Mouse (Mus musculus): ENCODE results near the gene Dynlt1f.
"Not testable (repeated sequence)": the region's sequence is repeated elsewhere in the genome, so short reads cannot be mapped to it uniquely, and the experiment has no call there.

The Dynlt1f gene
- long read RNA-seq, experiment 1, partial matches to known transcripts = 1 of 4 reads
- long read RNA-seq, experiment 1, other reads (novel, unspliced or antisense) = 0 of 4 reads
- long read RNA-seq, experiment 2, transcript Dynlt1f-201 (5 exons, 771 nt) = major isoform, 7 of 7 reads
- long read RNA-seq, experiment 2, partial matches to known transcripts = 0 of 7 reads
- long read RNA-seq, experiment 2, other reads (novel, unspliced or antisense) = 0 of 7 reads

DNA sequence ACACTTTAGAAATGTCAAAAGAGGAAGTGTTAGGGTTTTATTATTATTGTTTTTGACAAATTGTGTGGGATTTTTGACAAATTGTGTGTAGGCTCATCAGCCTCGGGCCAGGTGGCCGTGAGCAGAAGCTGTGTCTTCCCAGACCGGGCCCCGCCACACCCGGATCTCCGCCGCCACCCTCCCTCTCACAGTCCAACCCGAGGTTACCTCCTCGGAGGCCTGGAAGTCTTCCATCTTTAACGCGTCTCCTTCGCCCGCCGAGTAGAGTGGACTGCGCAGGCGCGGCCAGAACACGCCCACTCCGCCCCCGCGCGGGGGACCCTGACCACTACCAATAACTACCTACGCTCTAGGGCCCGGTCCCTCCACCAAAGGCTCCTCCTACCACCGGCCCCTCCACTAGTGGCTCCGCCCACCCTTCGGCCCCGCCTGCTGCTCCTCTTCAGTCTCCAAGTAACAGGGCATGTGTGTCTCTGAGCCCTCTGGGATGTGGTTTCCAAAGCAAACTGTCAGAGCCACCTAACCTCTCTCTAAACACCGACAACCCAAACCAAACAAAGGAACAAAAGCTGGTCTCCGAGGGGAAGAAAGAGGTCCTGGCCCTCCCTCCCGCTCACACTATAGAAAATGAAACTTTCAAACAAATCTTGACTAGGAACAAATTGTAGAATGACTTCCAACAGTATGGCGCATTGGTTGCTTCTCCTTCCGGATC is at the start of gene Dynlt1f:
Dynlt1f (minus strand) TSS at position 334 of the 715 bp plus-strand sequence.
- intact Hi-C loops (cut with DNase I) = not testable (repeated sequence)

- intact Hi-C loops (cut with DNase I) = not testable (repeated sequence)
These were observed 47.9 kb upstream of the Dynlt1f start for GRCm38 (mm10) chr17:6703381-6704270.

DNA sequence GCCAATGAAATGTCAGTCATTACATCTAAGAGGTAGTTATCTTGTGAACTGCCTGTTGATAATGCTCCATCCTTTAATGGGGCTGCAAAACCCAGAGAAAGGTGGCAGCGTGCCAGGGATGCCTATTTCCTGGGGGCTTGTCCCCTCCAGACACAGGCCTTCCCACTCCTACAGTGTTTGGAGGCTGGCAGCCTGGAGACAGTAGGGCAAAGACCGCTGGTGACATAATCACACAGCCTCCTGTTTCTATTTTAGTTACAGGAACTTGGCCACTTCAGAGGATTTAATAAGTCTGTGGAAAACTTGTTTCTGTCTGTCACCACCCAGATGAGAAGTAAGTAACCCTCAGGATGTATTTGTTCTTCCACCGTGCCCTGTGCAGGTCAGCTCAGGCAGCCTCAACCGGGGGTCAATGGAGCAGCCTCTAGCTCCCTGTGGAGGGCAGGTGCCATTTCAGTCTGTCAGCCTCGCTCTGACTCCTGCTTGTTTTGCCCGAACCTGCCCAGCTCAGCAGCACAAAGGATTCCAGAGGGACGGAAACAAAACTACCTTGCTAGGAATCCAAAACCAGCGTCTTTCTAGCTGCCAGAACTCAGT is 47.0 kb upstream of the Dynlt1f start:
- intact Hi-C loops (cut with DNase I) = not testable (repeated sequence)

- intact Hi-C loops (cut with DNase I) = not testable (repeated sequence)
These were observed 44.4 kb upstream of the Dynlt1f start for GRCm38 (mm10) chr17:6700077-6700476.

- intact Hi-C loops (cut with DNase I) = not testable (repeated sequence)
These were observed 43.8 kb upstream of the Dynlt1f start for GRCm38 (mm10) chr17:6699502-6699901.

- intact Hi-C loops (cut with DNase I) = not testable (repeated sequence)
These were observed 41.6 kb upstream of the Dynlt1f start for GRCm38 (mm10) chr17:6697224-6697775.

DNA sequence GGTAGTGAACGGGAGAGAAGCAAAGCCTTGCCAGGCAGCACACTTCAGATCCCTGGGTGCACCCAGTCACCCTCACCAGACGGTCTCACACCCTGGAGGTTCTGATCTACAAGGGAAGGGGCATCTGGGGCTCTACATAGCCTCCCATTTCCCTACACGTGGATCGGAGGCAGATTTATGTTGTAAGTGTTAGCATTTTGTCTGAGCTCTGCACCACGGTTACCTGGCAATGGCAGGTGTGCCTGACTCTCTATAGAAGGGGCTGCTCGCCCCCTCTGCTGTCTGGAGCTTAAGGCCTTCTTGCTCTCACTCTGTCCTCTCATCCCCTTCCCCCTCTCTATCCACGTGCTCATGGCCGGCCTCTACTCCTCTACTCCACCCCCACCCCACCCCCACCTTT is 40.8 kb upstream of the Dynlt1f start:
- intact Hi-C loops (cut with DNase I) = not testable (repeated sequence)

- intact Hi-C loops (cut with DNase I) = not testable (repeated sequence)
These were observed 40.0 kb upstream of the Dynlt1f start for GRCm38 (mm10) chr17:6695712-6696111.

- intact Hi-C loops (cut with DNase I) = not testable (repeated sequence)
These were observed 35.9 kb upstream of the Dynlt1f start for GRCm38 (mm10) chr17:6691596-6691995.

- intact Hi-C loops (cut with DNase I) = not testable (repeated sequence)
These were observed 33.6 kb upstream of the Dynlt1f start for GRCm38 (mm10) chr17:6689344-6689743.

DNA sequence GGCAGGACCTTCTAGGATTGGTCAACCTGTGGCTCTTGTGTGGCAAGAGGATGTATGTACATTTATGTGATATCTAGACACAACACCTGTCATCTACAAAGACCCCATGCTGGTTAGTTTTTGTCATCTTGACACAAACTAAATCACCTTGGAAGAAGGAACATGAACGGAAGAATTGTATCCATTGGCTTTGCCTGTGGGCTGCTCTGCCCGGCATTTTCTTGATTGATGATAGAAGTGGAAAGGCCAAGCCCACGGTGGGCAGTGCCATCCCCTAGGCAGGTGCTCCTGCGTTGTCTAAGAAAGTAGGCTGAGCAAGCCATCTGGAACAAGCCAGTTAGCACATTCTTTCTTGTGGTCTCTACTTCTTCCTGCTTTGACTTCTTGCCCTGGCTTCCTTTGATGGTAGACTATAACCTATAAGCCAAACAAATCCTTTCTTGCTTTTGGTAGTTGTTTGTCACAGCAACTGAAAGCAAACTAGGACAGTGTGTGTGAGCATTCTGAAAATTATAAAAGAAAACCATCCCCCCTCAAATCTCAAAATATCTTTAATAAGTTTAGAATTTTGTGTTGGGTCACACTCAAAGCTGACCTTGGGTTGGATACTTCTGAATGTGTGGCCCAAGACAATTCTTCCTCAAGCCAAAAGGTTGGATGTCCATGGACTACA is 30.7 kb upstream of the Dynlt1f start:
- intact Hi-C loops (cut with DNase I) = not testable (repeated sequence)

- intact Hi-C loops (cut with DNase I) = not testable (repeated sequence)
These were observed 29.7 kb upstream of the Dynlt1f start for GRCm38 (mm10) chr17:6685288-6685818.

GRCm38 (mm10) chr17:6684464-6685287 is 29.0 kb upstream of the Dynlt1f start:
- intact Hi-C loops (cut with DNase I) = not testable (repeated sequence)

DNA sequence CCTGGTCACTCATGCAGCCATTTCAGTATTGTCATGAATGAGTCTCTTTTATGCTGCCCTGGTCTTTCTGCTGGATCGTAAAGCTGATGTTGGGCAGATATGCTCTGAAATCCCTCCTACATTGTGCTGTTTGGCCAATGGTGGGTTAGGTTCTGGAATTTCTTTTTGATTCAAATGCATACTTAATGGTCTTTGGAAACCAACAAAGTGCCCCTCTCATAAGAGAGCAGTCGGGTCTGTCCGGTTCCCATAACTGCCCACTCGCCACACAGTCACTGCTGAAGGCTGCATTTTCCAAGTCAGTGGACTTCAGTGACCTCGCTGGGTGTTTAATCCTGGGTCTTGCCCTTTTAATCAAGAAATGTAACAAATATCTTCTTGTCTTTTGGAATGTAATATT is 28.0 kb upstream of the Dynlt1f start:
- intact Hi-C loops (cut with DNase I) = not testable (repeated sequence)

DNA sequence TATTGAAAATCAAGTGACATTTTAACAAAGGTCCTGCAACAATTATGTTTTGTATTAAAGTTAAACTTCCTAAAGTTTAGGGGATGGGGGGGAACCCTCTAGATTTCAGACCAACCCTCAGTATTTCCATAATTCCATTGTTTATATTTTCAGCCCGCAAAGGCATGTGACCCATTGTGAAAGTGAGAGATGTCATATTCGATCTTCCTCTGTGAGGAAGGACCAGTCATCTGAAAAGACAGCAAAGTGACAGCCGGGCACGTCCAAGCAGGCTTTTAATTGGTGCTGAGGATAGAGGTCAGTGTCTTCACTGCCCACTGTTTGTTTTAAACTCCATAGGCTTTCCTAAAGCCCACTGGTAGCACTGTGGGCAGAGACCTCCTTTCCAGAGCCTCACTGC is 26.0 kb upstream of the Dynlt1f start:
- intact Hi-C loops (cut with DNase I) = not testable (repeated sequence)

GRCm38 (mm10) chr17:6678063-6678462 is 22.4 kb upstream of the Dynlt1f start:
- intact Hi-C loops (cut with DNase I) = not testable (repeated sequence)

DNA sequence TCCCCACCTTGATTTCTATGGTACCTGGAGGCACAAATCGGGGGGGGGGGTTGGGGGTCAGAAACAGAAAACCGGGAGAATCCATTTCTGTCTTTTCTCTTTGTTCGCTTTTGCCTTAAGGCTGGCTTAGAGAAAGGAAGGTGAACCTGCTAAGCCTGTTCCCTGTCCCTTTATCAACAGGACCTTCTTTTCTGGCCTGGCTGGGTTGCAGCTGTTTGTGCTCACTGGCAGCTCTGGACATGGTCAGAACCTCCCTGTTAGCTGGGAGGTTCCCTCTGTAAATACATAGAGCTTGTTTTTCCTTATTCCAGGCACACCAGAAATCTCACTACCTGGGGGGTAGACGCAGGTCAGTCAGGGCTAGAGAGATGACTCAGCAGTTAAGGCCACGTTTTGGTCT is 18.6 kb upstream of the Dynlt1f start:
- intact Hi-C loops (cut with DNase I) = not testable (repeated sequence)

DNA sequence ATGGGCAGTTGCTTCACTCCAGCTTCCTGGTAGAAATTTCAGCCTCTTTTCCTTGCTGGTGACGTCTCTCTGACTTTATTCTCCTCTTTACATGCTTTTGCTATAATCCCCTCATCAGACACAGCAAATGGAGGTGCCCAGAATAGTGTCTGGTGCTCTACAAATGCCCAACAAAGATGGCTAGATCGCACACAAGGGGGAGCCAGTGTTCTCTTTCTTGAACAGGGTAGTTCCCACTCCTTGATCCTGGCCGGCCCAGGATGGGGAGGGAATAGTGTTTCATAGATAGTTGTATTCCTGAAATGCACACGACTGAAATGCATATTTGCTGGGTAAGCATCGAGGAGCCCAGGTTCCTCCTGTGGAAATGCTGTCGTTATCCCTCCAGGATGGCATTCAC is 12.8 kb upstream of the Dynlt1f start:
- intact Hi-C loops (cut with DNase I) = not testable (repeated sequence)

GRCm38 (mm10) chr17:6665389-6665788 is 9.7 kb upstream of the Dynlt1f start:
- intact Hi-C loops (cut with DNase I) = not testable (repeated sequence)
